Mouse (Mus musculus) CH12.LX (cell line): ENCODE results near the gene Arl1. TPM values are rescaled to one million over a fixed set of nuclear protein-coding genes. Genes with fewer than 3 reads are reported as not detected.
"Not testable (repeated sequence)": the region's sequence is repeated elsewhere in the genome, so short reads cannot be mapped to it uniquely, and the experiment has no call there.

ENCODE experiments used
- DNase-seq: peaks from one replicate; pipeline ENCODE4 v3.0.0-alpha.2; 2013; ENCODE audit errors: extremely low read depth
- H3K27ac ChIP-seq: 2 replicates; pipeline ENCODE4 v1.5.1; 2012; ENCODE audit warnings: low read depth, mild to moderate bottlenecking, control low read depth, moderate library complexity; ENCODE audit not compliant: insufficient read depth
- H3K27me3 ChIP-seq: replicated peaks from 2 replicates; pipeline ENCODE3; 2012; ENCODE audit warnings: inconsistent platforms
- H3K36me3 ChIP-seq, 2 experiments: replicated peaks in 1 of 2; 2 replicates each; pipeline versions ENCODE3 to v1.6.1; 2012; ENCODE audit warnings: inconsistent platforms in 1 of 2, low read length in 1 of 2, mild to moderate bottlenecking in 1 of 2, mixed read lengths in 1 of 2, moderate library complexity in 1 of 2; ENCODE audit not compliant: control insufficient read depth in 1 of 2, insufficient read depth in 1 of 2
- H3K4me1 ChIP-seq, 2 experiments: 2 replicates each; pipeline ENCODE4 v1.6.1; 2012; ENCODE audit warnings: inconsistent platforms in 1 of 2, moderate library complexity in 1 of 2; ENCODE audit not compliant: insufficient read depth in 2 of 2, control insufficient read depth in 1 of 2
- H3K4me2 ChIP-seq: 2 replicates; pipeline ENCODE4 v1.6.1; 2012; ENCODE audit warnings: low read depth, mild to moderate bottlenecking, control low read depth; ENCODE audit not compliant: poor library complexity, insufficient read depth, severe bottlenecking
- H3K4me3 ChIP-seq, 3 experiments: fragments of 150-350 bp in 1 of 3; sonication (generic) in 1 of 3; replicated peaks in 1 of 3; 2 replicates each; pipeline versions ENCODE3 to v1.5.1; 2011 to 2012; ENCODE audit warnings: low read depth in 2 of 3, low read length in 2 of 3, mild to moderate bottlenecking in 2 of 3, moderate library complexity in 2 of 3, control low read depth in 1 of 3, improper control_type of control experiment in 1 of 3, inconsistent platforms in 1 of 3, mixed read lengths in 1 of 3; ENCODE audit not compliant: poor library complexity in 1 of 3
- H3K79me2 ChIP-seq: replicated peaks from 2 replicates; pipeline ENCODE4 v1.6.1; 2012; ENCODE audit warnings: mild to moderate bottlenecking, moderate library complexity; ENCODE audit not compliant: control insufficient read depth, poor library complexity, insufficient read depth, severe bottlenecking; ENCODE audit errors: extremely low read depth
- H3K9ac ChIP-seq: 2 replicates; pipeline ENCODE4 v1.6.1; 2012; ENCODE audit warnings: low read depth, mild to moderate bottlenecking, control low read depth, moderate library complexity; ENCODE audit not compliant: insufficient read depth
- H3K9me3 ChIP-seq: replicated peaks from 2 replicates; pipeline ENCODE3; 2012; ENCODE audit warnings: low read length, inconsistent platforms, mixed read lengths
- BHLHE40 ChIP-seq: IDR thresholded peaks from 2 replicates; pipeline ENCODE4 v1.6.1; 2011; ENCODE audit warnings: mild to moderate bottlenecking, low read depth, low read length, improper control_type of control experiment
- CHD1 ChIP-seq: IDR thresholded peaks from 2 replicates; pipeline ENCODE4 v1.6.1; 2012; ENCODE audit warnings: low read depth, low read length, improper control_type of control experiment, inconsistent platforms
- CHD2 ChIP-seq: IDR thresholded peaks from 2 replicates; pipeline ENCODE4 v1.6.1; 2011; ENCODE audit warnings: low read length, improper control_type of control experiment
- GABPA ChIP-seq: IDR thresholded peaks from 2 replicates; pipeline ENCODE4 v1.6.1; 2012; ENCODE audit warnings: low read depth, low read length, improper control_type of control experiment, inconsistent platforms; ENCODE audit not compliant: insufficient replicate concordance
- HCFC1 ChIP-seq: IDR thresholded peaks from 2 replicates; pipeline ENCODE4 v1.6.1; 2012; ENCODE audit warnings: low read depth, mild to moderate bottlenecking, inconsistent platforms, low read length, improper control_type of control experiment
- IRF4 ChIP-seq: IDR thresholded peaks from 2 replicates; pipeline ENCODE4 v1.6.1; 2014; ENCODE audit warnings: low read depth, mild to moderate bottlenecking, inconsistent platforms, low read length, improper control_type of control experiment
- JUND ChIP-seq: conservative IDR thresholded peaks from 2 replicates; pipeline ENCODE4 v1.6.1; 2011; ENCODE audit warnings: low read depth, low read length, improper control_type of control experiment
- KAT2A ChIP-seq: IDR thresholded peaks from 2 replicates; pipeline ENCODE4 v1.6.1; 2012; ENCODE audit warnings: low read length, improper control_type of control experiment, inconsistent platforms; ENCODE audit not compliant: insufficient replicate concordance
- MAX ChIP-seq: IDR thresholded peaks from 2 replicates; pipeline ENCODE4 v1.6.1; 2011; ENCODE audit warnings: low read length, improper control_type of control experiment
- MXI1 ChIP-seq: IDR thresholded peaks from 2 replicates; pipeline ENCODE4 v1.6.1; 2011; ENCODE audit warnings: mild to moderate bottlenecking, low read depth, low read length, improper control_type of control experiment
- MYC ChIP-seq: IDR thresholded peaks from 2 replicates; pipeline ENCODE4 v1.6.1; 2011; ENCODE audit warnings: low read depth, mild to moderate bottlenecking, improper control_type of control experiment, low read length
- NELFE ChIP-seq: IDR thresholded peaks from 2 replicates; pipeline ENCODE4 v1.6.1; 2011; ENCODE audit warnings: low read depth, low read length, improper control_type of control experiment
- NRF1 ChIP-seq: IDR thresholded peaks from 2 replicates; pipeline ENCODE4 v1.6.1; 2014; ENCODE audit warnings: low read depth, mild to moderate bottlenecking, inconsistent platforms, low read length, improper control_type of control experiment, moderate library complexity
- PAX5 ChIP-seq: IDR thresholded peaks from 2 replicates; pipeline ENCODE4 v1.6.1; 2012; ENCODE audit warnings: low read length, inconsistent platforms, mixed read lengths
- RAD21 ChIP-seq: IDR thresholded peaks from 2 replicates; pipeline ENCODE4 v1.6.1; 2011; ENCODE audit warnings: low read depth, mild to moderate bottlenecking, low read length, improper control_type of control experiment, moderate library complexity
- SIN3A ChIP-seq: IDR thresholded peaks from 2 replicates; pipeline ENCODE4 v1.6.1; 2012; ENCODE audit warnings: low read length, improper control_type of control experiment, inconsistent platforms
- TBP ChIP-seq: conservative IDR thresholded peaks from 2 replicates; pipeline ENCODE4 v1.6.1; 2011; ENCODE audit warnings: low read depth, low read length, improper control_type of control experiment
- USF1 ChIP-seq: IDR thresholded peaks from 2 replicates; pipeline ENCODE4 v1.6.1; 2014; ENCODE audit warnings: low read depth, mild to moderate bottlenecking, inconsistent platforms, low read length, improper control_type of control experiment
- ZMIZ1 ChIP-seq: IDR thresholded peaks from 2 replicates; pipeline ENCODE4 v1.6.1; 2012; ENCODE audit warnings: low read depth, mild to moderate bottlenecking, inconsistent platforms, low read length, improper control_type of control experiment
- dilution Hi-C: fragments of 300-500 bp; cut with MboI; formaldehyde crosslinking; loops from 2 replicates; pipeline ENCODE4 v1.14.3; 2020; ENCODE audit warnings: low sequenced_read_pairs; ENCODE audit not compliant: extremely low pct_unique_long_range_greater_than_20kb, extremely low pct_ligation_motif_present
- in situ Hi-C: fragments of 300-500 bp; cut with MboI; formaldehyde crosslinking; loops from 3 replicates; pipeline ENCODE4 v1.14.3; 2019; ENCODE audit warnings: low sequenced_read_pairs, low pct_ligation_motif_present, low pct_unique_long_range_greater_than_20kb, mixed read lengths
- polyA plus RNA-seq: library from polyadenylated mRNA; unstranded; fragments of >175 nt; gene quantifications from 2 replicates; pipeline ENCODE4 v1.2.1, GENCODE M21; 2012; ENCODE audit warnings: low read depth; ENCODE audit not compliant: insufficient read length
- total RNA-seq, 2 experiments: library from RNA; depleted of rRNA; stranded (reverse); fragments of 300-350 nt in 1 of 2; fragments of >200 nt in 1 of 2; gene quantifications; 2 replicates each; pipeline ENCODE4 v1.2.3; 2012 to 2014

Arl1 gene
- total and polyA plus RNA-seq, 3 experiments = 48.9 to 143 (median 94.0) TPM

- Histone ChIP-seq H3K27me3 (no peaks in the 10 kb centered on the region), H3K27ac (no peak overlapping the region), H3K4me1 (peaks cover 2 to 16% of the 10 kb centered on the region in 2 experiments; a peak in 2 of 4 replicates), H3K9ac (peak overlapping the region; percentile 87), H3K9me3 (no peaks in the 10 kb centered on the region), H3K79me2 (peaks cover 19% of the 10 kb centered on the region), H3K4me3 (peak overlapping the region; percentile 72 to 90 (median 84)), H3K4me2 (peak overlapping the region; percentile 92), H3K36me3 (peaks cover under 1 to 25% of the 10 kb centered on the region in 2 experiments)
- no peak for DNase-seq
- in situ Hi-C loops (loop anchor here (5.0 kb wide), 1 partner anchor 350 kb away; no protein-coding TSS in a partner anchor), dilution Hi-C loops (no loop called here)
- TF ChIP-seq MXI1 (no peak), CHD2 (no peak), SIN3A (no peak)
Observed at GRCm38 (mm10) chr10:88732309-88732622, 1.6 kb downstream of the Arl1 start.

- H3K9me3 ChIP-seq, in situ Hi-C loops, dilution Hi-C loops, H3K27me3 ChIP-seq, DNase-seq, H3K4me3 ChIP-seq, H3K27ac ChIP-seq, H3K9ac ChIP-seq, H3K4me1 ChIP-seq, H3K4me2 ChIP-seq, H3K79me2 ChIP-seq: not testable (repeated sequence)
- H3K36me3 ChIP-seq = peaks cover 29 to 73% of the 10 kb centered on the region in 2 experiments
Observed at GRCm38 (mm10) chr10:88739074-88739473, 8.4 kb downstream of the Arl1 start.

DNA sequence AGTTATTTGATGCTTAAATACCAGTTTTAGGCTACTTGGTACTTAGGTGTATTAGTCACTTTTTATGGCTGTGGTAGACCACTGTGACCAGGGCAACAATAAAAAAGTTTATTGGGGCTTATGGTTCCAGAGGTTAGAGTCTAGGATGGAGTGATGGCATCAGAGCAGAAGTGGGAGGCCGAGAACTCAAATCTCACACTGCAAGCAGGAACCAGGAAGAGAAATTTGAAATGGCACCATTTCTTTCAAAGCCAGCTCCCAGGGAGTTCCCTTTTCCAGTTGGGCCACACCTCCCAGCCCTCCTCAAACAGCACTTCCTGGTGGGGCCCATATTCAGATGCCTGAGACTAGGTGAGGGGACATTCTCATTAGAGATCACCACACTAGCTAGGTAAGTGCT, 9.2 kb downstream of the Arl1 start:
- no peaks in the 10 kb centered on the region for H3K9me3 ChIP-seq
- H3K9ac ChIP-seq = no peak overlapping the region
- no peak overlapping the region for H3K27ac ChIP-seq
- H3K27me3 ChIP-seq = no peaks in the 10 kb centered on the region
- in situ Hi-C loops = no loop called here
- H3K79me2 ChIP-seq = no peaks in the 10 kb centered on the region
- DNase-seq = no peak
- TF ChIP-seq HCFC1 = no peak
- no peak for TF ChIP-seq SIN3A
- TF ChIP-seq NELFE = no peak
- TF ChIP-seq PAX5 = no peak
- TF ChIP-seq MYC = no peak
- TF ChIP-seq RAD21 = no peak
- no peak for TF ChIP-seq IRF4
- TF ChIP-seq BHLHE40 = no peak
- no peak for TF ChIP-seq MAX
- TF ChIP-seq KAT2A = no peak
- no peak for TF ChIP-seq CHD1
- TF ChIP-seq CHD2 = no peak
- no peak for TF ChIP-seq ZMIZ1
- no peak for TF ChIP-seq NRF1
- TF ChIP-seq USF1 = no peak
- no peak for TF ChIP-seq JUND
- no peak for TF ChIP-seq GABPA
- no peak for TF ChIP-seq TBP
- TF ChIP-seq MXI1 = no peak
- TF ChIP-seq, all 38 proteins: peak for 0
- Histone ChIP-seq H3K36me3 (peaks cover 36 to 74% of the 10 kb centered on the region in 2 experiments), H3K4me2 (no peak overlapping the region), H3K4me3 (no peak overlapping the region), H3K4me1 (no peaks in the 10 kb centered on the region)
- dilution Hi-C loops = no loop called here
